Mouse (Mus musculus): Measurements from ENCODE around the gene Nme7. TPM values are rescaled to one million over a fixed set of nuclear protein-coding genes. Genes with fewer than 3 reads are reported as not detected.

The Nme7 gene
- total and polyA plus RNA-seq, 2 experiments from 2014 or later = 9.0 to 10.5 TPM

GRCm38 (mm10) chr1:164412906-164413305 is 109.0 kb downstream of the Nme7 start:
- Histone ChIP-seq H3K9ac (replicated peaks; ENCODE audit: low read depth, low read length) (no peak overlapping the region), H3K27ac (ENCODE audit: low read depth) (no peak overlapping the region), H3K4me3 (ENCODE audit: low read depth, low read length) (no peak overlapping the region), H3K36me3 (replicated peaks; ENCODE audit: control insufficient read depth, insufficient read depth, low read length) (no peaks in the 10 kb centered on the region), H3K4me1 (ENCODE audit: control insufficient read depth, insufficient read depth) (no peaks in the 10 kb centered on the region), H3K27me3 (ENCODE audit: control insufficient read depth, insufficient read depth, low read length) (no peaks in the 10 kb centered on the region), H3K4me2 (ENCODE audit: low read depth, low read length) (no peak overlapping the region), H3K9me3 (replicated peaks; ENCODE audit: control insufficient read depth, low read length) (no peaks in the 10 kb centered on the region)
- DNase-seq (ENCODE audit: low spot score) (no peak), ATAC-seq (ENCODE audit: insufficient read depth, low read depth) (no peak)
- 78% methylated on average over 9 of the region's 9 CpGs for WGBS
- no peak for TF ChIP-seq CTCF (IDR thresholded peaks at IDR 0.05; ENCODE audit: low read depth)
- TF ChIP-seq EP300 (IDR thresholded peaks at IDR 0.05; ENCODE audit: low read depth) = no peak

- no peak overlapping the region for H3K4me3 ChIP-seq (ENCODE audit: low read depth, low read length)
- H3K9ac ChIP-seq (replicated peaks; ENCODE audit: low read depth, low read length) = no peak overlapping the region
- H3K27ac ChIP-seq (ENCODE audit: low read depth) = no peak overlapping the region
- H3K4me1 ChIP-seq (ENCODE audit: control insufficient read depth, insufficient read depth) = no peaks in the 10 kb centered on the region
- no peaks in the 10 kb centered on the region for H3K36me3 ChIP-seq (replicated peaks; ENCODE audit: control insufficient read depth, insufficient read depth, low read length)
- no peak for TF ChIP-seq EP300 (IDR thresholded peaks at IDR 0.05; ENCODE audit: low read depth)
- no peak for TF ChIP-seq CTCF (IDR thresholded peaks at IDR 0.05; ENCODE audit: low read depth)
- no peak for ATAC-seq (ENCODE audit: insufficient read depth, low read depth)
- no peak for DNase-seq (ENCODE audit: low spot score)
- H3K27me3 ChIP-seq (ENCODE audit: control insufficient read depth, insufficient read depth, low read length) = no peaks in the 10 kb centered on the region
- no peaks in the 10 kb centered on the region for H3K9me3 ChIP-seq (replicated peaks; ENCODE audit: control insufficient read depth, low read length)
- 87% methylated on average over 11 of the region's 11 CpGs for WGBS
- no peak overlapping the region for H3K4me2 ChIP-seq (ENCODE audit: low read depth, low read length)
Observed at GRCm38 (mm10) chr1:164413608-164414007, 109.7 kb downstream of the Nme7 start.

DNA sequence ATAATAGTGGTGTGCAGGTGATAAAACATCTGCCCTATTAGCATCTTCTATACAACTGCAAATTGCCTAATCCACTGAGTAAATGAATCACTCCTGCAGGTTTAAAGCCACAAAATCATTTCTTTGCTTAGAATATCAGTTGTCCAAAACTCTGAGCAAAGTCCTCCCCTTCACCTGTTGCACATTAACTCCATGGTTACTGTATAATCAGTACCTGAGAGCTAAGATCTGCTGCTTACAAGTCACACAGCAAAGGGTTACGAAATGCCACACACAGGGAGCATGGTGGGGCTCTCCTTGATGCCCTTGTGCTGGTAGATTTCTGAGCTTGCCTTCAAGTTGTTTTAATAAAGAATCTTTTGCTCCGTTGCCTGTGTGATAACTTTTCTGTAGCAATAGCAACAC is 111.4 kb downstream of the Nme7 start:
- TF ChIP-seq EP300 (IDR thresholded peaks at IDR 0.05; ENCODE audit: low read depth) = no peak
- no peak for TF ChIP-seq CTCF (IDR thresholded peaks at IDR 0.05; ENCODE audit: low read depth)
- H3K4me2 ChIP-seq (ENCODE audit: low read depth, low read length) = no peak overlapping the region
- ATAC-seq (ENCODE audit: insufficient read depth, low read depth) = no peak
- H3K4me1 ChIP-seq (ENCODE audit: control insufficient read depth, insufficient read depth) = no peaks in the 10 kb centered on the region
- no peak overlapping the region for H3K27ac ChIP-seq (ENCODE audit: low read depth)
- no peak overlapping the region for H3K4me3 ChIP-seq (ENCODE audit: low read depth, low read length)
- no peaks in the 10 kb centered on the region for H3K36me3 ChIP-seq (replicated peaks; ENCODE audit: control insufficient read depth, insufficient read depth, low read length)
- no peak for DNase-seq (ENCODE audit: low spot score)
- no peaks in the 10 kb centered on the region for H3K9me3 ChIP-seq (replicated peaks; ENCODE audit: control insufficient read depth, low read length)
- WGBS = 84% methylated on average over 2 of the region's 2 CpGs
- H3K9ac ChIP-seq (replicated peaks; ENCODE audit: low read depth, low read length) = no peak overlapping the region
- H3K27me3 ChIP-seq (ENCODE audit: control insufficient read depth, insufficient read depth, low read length) = no peaks in the 10 kb centered on the region

DNA sequence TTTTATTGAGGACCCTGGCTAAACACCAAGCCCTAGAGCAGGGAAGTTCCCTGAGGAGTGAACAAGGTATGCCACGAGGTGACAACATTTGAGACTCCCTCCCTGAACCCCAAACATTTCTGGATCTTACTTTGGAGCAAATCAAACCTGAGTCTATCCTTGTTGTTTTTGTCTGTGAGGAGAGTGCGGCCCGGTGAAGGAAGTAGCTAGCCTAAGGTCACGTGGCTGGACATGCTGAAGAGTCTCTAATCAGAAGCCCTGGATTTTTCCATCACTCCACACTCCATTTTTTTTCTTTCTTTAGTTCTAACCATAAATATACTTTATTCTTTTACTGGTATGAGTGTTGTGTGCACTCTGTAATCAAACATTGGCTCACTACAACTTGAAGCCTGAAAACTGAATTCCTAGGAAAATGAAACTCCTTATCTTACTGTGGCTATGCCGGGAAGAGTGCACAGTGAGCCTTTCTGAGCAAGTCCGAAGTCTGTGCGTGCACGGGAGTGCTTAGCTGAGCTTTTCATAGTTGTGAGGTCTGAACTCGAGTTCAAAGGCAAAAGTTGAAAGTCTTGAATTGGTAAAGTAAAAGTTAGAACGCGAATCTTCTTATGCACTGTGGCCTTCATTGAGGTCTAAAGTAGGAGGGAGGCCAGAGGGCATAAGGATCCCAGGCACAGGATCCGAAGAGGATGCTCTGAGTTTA is 112.9 kb downstream of the Nme7 start:
- no peaks in the 10 kb centered on the region for H3K36me3 ChIP-seq (replicated peaks; ENCODE audit: control insufficient read depth, insufficient read depth, low read length)
- no peak for ATAC-seq (ENCODE audit: insufficient read depth, low read depth)
- no peaks in the 10 kb centered on the region for H3K9me3 ChIP-seq (replicated peaks; ENCODE audit: control insufficient read depth, low read length)
- H3K4me3 ChIP-seq (ENCODE audit: low read depth, low read length) = no peak overlapping the region
- peak overlapping the region; percentile 43; the same call in 1 of the 2 replicates for H3K27ac ChIP-seq (ENCODE audit: low read depth)
- TF ChIP-seq CTCF (IDR thresholded peaks at IDR 0.05; ENCODE audit: low read depth) (no peak), EP300 (IDR thresholded peaks at IDR 0.05; ENCODE audit: low read depth) (no peak)
- no peak overlapping the region for H3K4me2 ChIP-seq (ENCODE audit: low read depth, low read length)
- no peaks in the 10 kb centered on the region for H3K27me3 ChIP-seq (ENCODE audit: control insufficient read depth, insufficient read depth, low read length)
- H3K9ac ChIP-seq (replicated peaks; ENCODE audit: low read depth, low read length) = no peak overlapping the region
- DNase-seq (ENCODE audit: low spot score) = no peak
- no peaks in the 10 kb centered on the region for H3K4me1 ChIP-seq (ENCODE audit: control insufficient read depth, insufficient read depth)
- WGBS = 74% methylated on average over 12 of the region's 12 CpGs

- no peaks in the 10 kb centered on the region for H3K27me3 ChIP-seq (ENCODE audit: control insufficient read depth, insufficient read depth, low read length)
- no peak overlapping the region for H3K4me3 ChIP-seq (ENCODE audit: low read depth, low read length)
- H3K36me3 ChIP-seq (replicated peaks; ENCODE audit: control insufficient read depth, insufficient read depth, low read length) = no peaks in the 10 kb centered on the region
- H3K9me3 ChIP-seq (replicated peaks; ENCODE audit: control insufficient read depth, low read length) = no peaks in the 10 kb centered on the region
- H3K27ac ChIP-seq (ENCODE audit: low read depth) = peak overlapping the region; percentile 43; the same call in 1 of the 2 replicates
- H3K4me2 ChIP-seq (ENCODE audit: low read depth, low read length) = no peak overlapping the region
- DNase-seq (ENCODE audit: low spot score) (no peak), ATAC-seq (ENCODE audit: insufficient read depth, low read depth) (no peak)
- TF ChIP-seq CTCF (IDR thresholded peaks at IDR 0.05; ENCODE audit: low read depth) = no peak
- no peak for TF ChIP-seq EP300 (IDR thresholded peaks at IDR 0.05; ENCODE audit: low read depth)
- no peaks in the 10 kb centered on the region for H3K4me1 ChIP-seq (ENCODE audit: control insufficient read depth, insufficient read depth)
- WGBS = 30% methylated on average over 3 of the region's 3 CpGs
- H3K9ac ChIP-seq (replicated peaks; ENCODE audit: low read depth, low read length) = no peak overlapping the region
Observed at GRCm38 (mm10) chr1:164417604-164418003, 113.7 kb downstream of the Nme7 start.

GRCm38 (mm10) chr1:164418320-164418719 is 114.4 kb downstream of the Nme7 start:
- 89% methylated on average over 10 of the region's 10 CpGs for WGBS

More at GRCm38 (mm10) chr1:164418320-164418719, 114.4 kb downstream of the Nme7 start:
- H3K27ac ChIP-seq (ENCODE audit: low read depth) = no peak overlapping the region
- H3K4me3 ChIP-seq (ENCODE audit: low read depth, low read length) = no peak overlapping the region
- TF ChIP-seq EP300 (IDR thresholded peaks at IDR 0.05; ENCODE audit: low read depth) = no peak
- no peak for TF ChIP-seq CTCF (IDR thresholded peaks at IDR 0.05; ENCODE audit: low read depth)
- H3K9me3 ChIP-seq (replicated peaks; ENCODE audit: control insufficient read depth, low read length) = no peaks in the 10 kb centered on the region
- H3K27me3 ChIP-seq (ENCODE audit: control insufficient read depth, insufficient read depth, low read length) = no peaks in the 10 kb centered on the region
- H3K4me1 ChIP-seq (ENCODE audit: control insufficient read depth, insufficient read depth) = no peaks in the 10 kb centered on the region
- no peak for ATAC-seq (ENCODE audit: insufficient read depth, low read depth)
- no peak overlapping the region for H3K9ac ChIP-seq (replicated peaks; ENCODE audit: low read depth, low read length)
- H3K36me3 ChIP-seq (replicated peaks; ENCODE audit: control insufficient read depth, insufficient read depth, low read length) = no peaks in the 10 kb centered on the region
- DNase-seq (ENCODE audit: low spot score) = no peak
- no peak overlapping the region for H3K4me2 ChIP-seq (ENCODE audit: low read depth, low read length)

Measured in heart, postnatal 0 days (tissue).